Mouse (Mus musculus) intestine, embryonic 16.5 days (tissue): Measurements from ENCODE around the gene Zfhx2. TPM values are rescaled to one million over a fixed set of nuclear protein-coding genes. Genes with fewer than 3 reads are reported as not detected.

Experiments used
- ATAC-seq: fragments of 200-750 bp; cut with Nextera tagmentation; 2 replicates; pipeline ENCODE4 v1.8.0; 2017; ENCODE audit warnings: moderate TSS enrichment, moderate library complexity
- H3K27ac ChIP-seq: fragments of 300-500 bp; sonication (generic); 2 replicates; pipeline ENCODE4 v1.5.1; 2014; ENCODE audit warnings: mild to moderate bottlenecking, low read length
- H3K27me3 ChIP-seq: fragments of 300-500 bp; sonication (generic); replicated peaks from 2 replicates; pipeline ENCODE4 v1.6.1; 2014; ENCODE audit warnings: low read length, control low read depth, mixed read lengths; ENCODE audit not compliant: control insufficient read depth, insufficient read depth
- H3K36me3 ChIP-seq: fragments of 300-500 bp; sonication (generic); 2 replicates; pipeline ENCODE4 v1.6.1; 2014; ENCODE audit warnings: low read length, control low read depth; ENCODE audit not compliant: control insufficient read depth, insufficient read depth
- H3K4me1 ChIP-seq: fragments of 300-500 bp; sonication (generic); 2 replicates; pipeline ENCODE4 v1.6.1; 2014; ENCODE audit warnings: low read length, control low read depth, mixed read lengths; ENCODE audit not compliant: control insufficient read depth, insufficient read depth
- H3K4me2 ChIP-seq: fragments of 300-500 bp; sonication (generic); 2 replicates; pipeline ENCODE4 v1.6.1; 2014; ENCODE audit warnings: low read depth, low read length, control low read depth
- H3K4me3 ChIP-seq: fragments of 300-500 bp; sonication (generic); 2 replicates; pipeline ENCODE4 v1.5.1; 2014; ENCODE audit warnings: mild to moderate bottlenecking, low read length
- H3K9ac ChIP-seq: fragments of 300-500 bp; sonication (generic); 2 replicates; pipeline ENCODE4 v1.6.1; 2014; ENCODE audit warnings: low read depth, low read length
- H3K9me3 ChIP-seq: fragments of 300-500 bp; sonication (generic); 2 replicates; pipeline ENCODE4 v1.6.1; 2016; ENCODE audit warnings: low read length, control low read depth; ENCODE audit not compliant: control insufficient read depth
- WGBS: fragments of 180-500 bp; shearing (Covaris S2); extraction: QIAGEN DNeasy Blood & Tissue Kit; methylation state at CpG from one replicate; pipeline ENCODE4 v1.1.7; 2014; 5-methylcytosine and 5-hydroxymethylcytosine counted together
- polyA plus RNA-seq: library from polyadenylated mRNA; unstranded; fragments of >200 nt; fragmentation: Nextera tagmentation; extraction: Ambion mirVana; gene quantifications from 2 replicates; pipeline ENCODE4 v1.2.1, GENCODE M21; 2015

Gene Zfhx2
- polyA plus RNA-seq, 1 experiment from 2014 or later, result 2.7 TPM

- H3K4me3 ChIP-seq, result no peak overlapping the region
- peaks cover 20% of the 10 kb centered on the region for H3K36me3 ChIP-seq
- no peaks in the 10 kb centered on the region for H3K27me3 ChIP-seq
- peak overlapping the region; percentile 14; the same call in 1 of the 2 replicates for H3K4me2 ChIP-seq
- ATAC-seq, result no peak
- H3K9ac ChIP-seq, result peak overlapping the region; percentile 32; the same call in 1 of the 2 replicates
- no peaks in the 10 kb centered on the region for H3K9me3 ChIP-seq
- 55% methylated on average over 9 of the region's 9 CpGs for WGBS
- 0 out of 2 replicates have a peak overlapping the region, but pooled peaks have one; percentile 8 for H3K27ac ChIP-seq
- H3K4me1 ChIP-seq, result peaks cover 24% of the 10 kb centered on the region
Observed at GRCm38 (mm10) chr14:55096573-55097087, 4.5 kb upstream of the Zfhx2 start.

DNA sequence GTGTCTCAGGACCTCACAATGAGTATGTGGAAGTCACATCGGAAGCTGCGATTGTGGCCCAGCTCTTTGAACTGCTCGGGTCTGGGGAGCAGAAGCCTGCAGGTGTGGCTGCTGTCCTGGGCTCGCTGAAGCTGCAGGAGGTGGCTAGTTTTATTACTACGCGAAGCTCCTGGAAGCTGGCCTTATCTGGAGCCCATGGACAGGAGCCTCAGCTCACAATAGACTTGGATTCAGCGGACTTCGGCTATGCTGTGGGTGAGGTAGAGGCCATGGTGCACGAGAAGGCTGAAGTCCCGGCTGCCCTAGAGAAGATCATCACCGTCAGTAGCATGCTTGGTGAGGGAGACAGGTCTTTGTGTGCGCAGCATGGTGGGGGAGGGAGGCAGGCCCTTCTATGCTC, 3.5 kb upstream of the Zfhx2 start:
- Histone ChIP-seq H3K9me3 (no peaks in the 10 kb centered on the region), H3K4me3 (peak overlapping the region; percentile 73), H3K9ac (peak overlapping the region; percentile 81), H3K36me3 (peaks cover 16% of the 10 kb centered on the region; the same call in 1 of the 2 replicates), H3K4me2 (peak overlapping the region; percentile 73), H3K27me3 (no peaks in the 10 kb centered on the region), H3K4me1 (peaks cover 24% of the 10 kb centered on the region), H3K27ac (peak overlapping the region; percentile 89)
- peak; percentile 13; the same call in 1 of the 2 replicates for ATAC-seq
- WGBS, result 46% methylated on average over 12 of the region's 12 CpGs

DNA sequence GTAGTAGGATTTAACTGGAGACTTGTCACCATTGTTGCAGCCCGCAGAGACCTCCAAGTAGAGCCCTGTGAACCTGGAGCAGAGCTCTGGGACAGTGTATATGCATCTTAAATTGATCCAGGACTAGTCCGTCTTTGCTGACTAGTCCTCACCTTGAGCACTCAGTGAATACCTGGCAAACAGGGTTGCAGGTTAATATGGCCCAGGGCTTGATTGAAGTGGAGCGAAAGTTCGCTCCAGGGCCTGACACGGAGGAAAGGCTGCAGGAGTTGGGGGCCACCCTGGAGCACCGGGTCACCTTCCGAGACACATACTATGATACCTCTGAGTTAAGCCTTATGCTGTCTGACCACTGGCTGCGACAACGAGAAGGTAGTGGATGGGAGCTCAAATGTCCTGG, 3.1 kb upstream of the Zfhx2 start:
- H3K27me3 ChIP-seq, result no peaks in the 10 kb centered on the region
- peak; percentile 9 for ATAC-seq
- peak overlapping the region; percentile 73 for H3K4me2 ChIP-seq
- peak overlapping the region; percentile 73 for H3K4me3 ChIP-seq
- peaks cover 24% of the 10 kb centered on the region for H3K4me1 ChIP-seq
- peaks cover 16% of the 10 kb centered on the region; the same call in 1 of the 2 replicates for H3K36me3 ChIP-seq
- H3K9ac ChIP-seq, result peak overlapping the region; percentile 81
- peak overlapping the region; percentile 89 for H3K27ac ChIP-seq
- 43% methylated on average over 9 of the region's 9 CpGs for WGBS
- no peaks in the 10 kb centered on the region for H3K9me3 ChIP-seq

- H3K27me3 ChIP-seq, result no peaks in the 10 kb centered on the region
- H3K27ac ChIP-seq, result peak within 1 kb of the TSS; percentile 89
- H3K4me3 ChIP-seq, result peak within 1 kb of the TSS; percentile 73
- H3K4me2 ChIP-seq, result peak within 1 kb of the TSS; percentile 73
- peaks cover 24% of the 10 kb centered on the region for H3K4me1 ChIP-seq
- peak within 1 kb of the TSS; percentile 81 for H3K9ac ChIP-seq
- ATAC-seq, result peak; percentile 73
- H3K36me3 ChIP-seq, result peaks cover 16% of the 10 kb centered on the region; the same call in 1 of the 2 replicates
- under 1% methylated on average over 30 of the region's 30 CpGs for WGBS
- no peaks in the 10 kb centered on the region for H3K9me3 ChIP-seq
Observed at GRCm38 (mm10) chr14:55094704-55095231, 2.6 kb upstream of the Zfhx2 start, which contains the start of gene Thtpa. Thtpa (plus strand) TSS chr14:55094784.

GRCm38 (mm10) chr14:55093927-55094326, 1.8 kb upstream of the Zfhx2 start:
- Histone ChIP-seq H3K36me3 (peaks cover 14% of the 10 kb centered on the region; the same call in 1 of the 2 replicates), H3K9ac (no peak overlapping the region), H3K27me3 (no peaks in the 10 kb centered on the region), H3K4me1 (peaks cover 29% of the 10 kb centered on the region), H3K27ac (no peak overlapping the region), H3K9me3 (no peaks in the 10 kb centered on the region), H3K4me2 (peak overlapping the region; percentile 73), H3K4me3 (peak overlapping the region; percentile 73; the same call in 1 of the 2 replicates)
- WGBS, result 42% methylated on average over 6 of the region's 6 CpGs
- no peak for ATAC-seq

- peaks cover 19% of the 10 kb centered on the region for H3K4me1 ChIP-seq
- peak overlapping the region; percentile 86 for H3K4me2 ChIP-seq
- H3K27ac ChIP-seq, result peak overlapping the region; percentile 68
- no peaks in the 10 kb centered on the region for H3K27me3 ChIP-seq
- peak overlapping the region; percentile 76 for H3K9ac ChIP-seq
- H3K4me3 ChIP-seq, result peak overlapping the region; percentile 64
- no peaks in the 10 kb centered on the region for H3K9me3 ChIP-seq
- WGBS, result 5% methylated on average over 34 of the region's 34 CpGs
- H3K36me3 ChIP-seq, result no peaks in the 10 kb centered on the region
- ATAC-seq, result no peak
Observed at GRCm38 (mm10) chr14:55091209-55091865, 787 bp downstream of the Zfhx2 start.

- no peak overlapping the region for H3K4me3 ChIP-seq
- H3K9ac ChIP-seq, result no peak overlapping the region
- ATAC-seq, result no peak
- 52% methylated on average over 13 of the region's 13 CpGs for WGBS
- peaks cover 10% of the 10 kb centered on the region for H3K4me1 ChIP-seq
- no peaks in the 10 kb centered on the region for H3K9me3 ChIP-seq
- H3K27me3 ChIP-seq, result no peaks in the 10 kb centered on the region
- H3K36me3 ChIP-seq, result no peaks in the 10 kb centered on the region
- no peak overlapping the region for H3K4me2 ChIP-seq
- peak overlapping the region; percentile 28; the same call in 1 of the 2 replicates for H3K27ac ChIP-seq
Observed at GRCm38 (mm10) chr14:55089199-55089947, 2.8 kb downstream of the Zfhx2 start.

DNA sequence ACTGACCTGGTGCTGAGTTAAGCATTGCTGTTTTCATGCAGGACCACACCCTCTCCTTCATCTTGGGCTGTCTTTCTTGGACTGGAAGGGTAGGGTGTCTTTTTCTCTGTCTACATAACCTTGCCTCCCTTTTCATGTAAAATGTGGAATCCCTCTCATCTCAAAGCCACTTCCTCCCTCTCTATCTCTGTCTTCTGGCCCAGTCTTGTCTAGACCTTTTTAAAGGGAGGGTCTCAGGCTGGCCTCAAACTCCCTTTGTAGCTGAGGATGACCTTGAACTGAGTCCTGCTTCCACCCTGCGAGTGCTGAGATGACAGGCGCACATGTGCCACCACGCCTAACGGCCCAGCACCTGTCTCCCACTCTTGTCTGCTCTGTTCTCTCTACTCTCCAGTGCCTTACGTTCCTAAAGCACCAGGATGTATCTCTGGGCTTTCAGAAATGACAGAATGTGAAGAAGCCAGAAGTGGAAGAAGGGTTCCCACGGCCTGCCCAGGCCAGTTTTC, 6.1 kb downstream of the Zfhx2 start:
- H3K4me1 ChIP-seq, result peaks cover 5% of the 10 kb centered on the region
- no peak overlapping the region for H3K9ac ChIP-seq
- H3K36me3 ChIP-seq, result no peaks in the 10 kb centered on the region
- WGBS, result 77% methylated on average over 6 of the region's 6 CpGs
- H3K4me3 ChIP-seq, result no peak overlapping the region
- no peak overlapping the region for H3K27ac ChIP-seq
- ATAC-seq, result no peak
- H3K9me3 ChIP-seq, result no peaks in the 10 kb centered on the region
- no peak overlapping the region for H3K4me2 ChIP-seq
- H3K27me3 ChIP-seq, result no peaks in the 10 kb centered on the region
